Mouse (Mus musculus) hindbrain, embryonic 13.5 days (tissue): ENCODE data around the gene Tcf25. TPM values are rescaled to one million over a fixed set of nuclear protein-coding genes. Genes with fewer than 3 reads are reported as not detected.

ENCODE experiments used
- ATAC-seq: fragments of 200-750 bp; cut with Nextera tagmentation; 2 replicates; pipeline ENCODE4 v1.8.0; 2017; ENCODE audit warnings: moderate TSS enrichment; ENCODE audit not compliant: low FRiP score
- H3K27ac ChIP-seq: fragments of 300-500 bp; sonication (generic); 2 replicates; pipeline ENCODE4 v1.5.1; 2015; ENCODE audit warnings: inconsistent platforms, mild to moderate bottlenecking, moderate library complexity
- H3K27me3 ChIP-seq: fragments of 300-500 bp; sonication (generic); 2 replicates; pipeline ENCODE4 v1.6.1; 2015; ENCODE audit warnings: mild to moderate bottlenecking, inconsistent platforms
- H3K36me3 ChIP-seq: fragments of 300-500 bp; sonication (generic); 2 replicates; pipeline ENCODE4 v1.6.1; 2015; ENCODE audit warnings: mild to moderate bottlenecking, inconsistent platforms
- H3K4me1 ChIP-seq: fragments of 300-500 bp; sonication (generic); replicated peaks from 2 replicates; pipeline ENCODE4 v1.6.1; 2015; ENCODE audit warnings: inconsistent platforms
- H3K4me2 ChIP-seq: fragments of 300-500 bp; sonication (generic); 2 replicates; pipeline ENCODE4 v1.6.1; 2015; ENCODE audit warnings: inconsistent platforms, mild to moderate bottlenecking, moderate library complexity
- H3K4me3 ChIP-seq: fragments of 300-500 bp; sonication (generic); 2 replicates; pipeline ENCODE4 v1.5.1; 2015; ENCODE audit warnings: mild to moderate bottlenecking, inconsistent platforms
- H3K9ac ChIP-seq: fragments of 300-500 bp; sonication (generic); 2 replicates; pipeline ENCODE4 v1.6.1; 2015; ENCODE audit warnings: mild to moderate bottlenecking, inconsistent platforms
- H3K9me3 ChIP-seq: fragments of 300-500 bp; sonication (generic); 2 replicates; pipeline ENCODE4 v1.6.1; 2016; ENCODE audit warnings: inconsistent platforms
- WGBS: fragments of 180-500 bp; shearing (Covaris S2); methylation state at CpG from one replicate; pipeline ENCODE4 v1.1.7; 2015; 5-methylcytosine and 5-hydroxymethylcytosine counted together
- polyA plus RNA-seq: library from polyadenylated mRNA; unstranded; fragments of >200 nt; fragmentation: Nextera tagmentation; extraction: Ambion mirVana; gene quantifications from 2 replicates; pipeline ENCODE4 v1.2.1, GENCODE M21; 2015

The Tcf25 gene
- polyA plus RNA-seq, 1 experiment from 2014 or later = 284 TPM

GRCm38 (mm10) chr8:123352786-123353185 is 20.8 kb upstream of the Tcf25 start:
- Histone ChIP-seq H3K27me3 (no peaks in the 10 kb centered on the region), H3K9me3 (no peaks in the 10 kb centered on the region), H3K27ac (no peak overlapping the region), H3K4me2 (no peak overlapping the region), H3K36me3 (peaks cover 46% of the 10 kb centered on the region), H3K4me3 (no peak overlapping the region), H3K9ac (peak overlapping the region; percentile 35; the same call in 1 of the 2 replicates), H3K4me1 (peaks cover 23% of the 10 kb centered on the region; the same call in 1 of the 2 replicates)
- 51% methylated on average over 13 of the region's 13 CpGs for WGBS
- no peak for ATAC-seq

- no peak for ATAC-seq
- H3K4me1 ChIP-seq = peaks cover 20% of the 10 kb centered on the region; the same call in 1 of the 2 replicates
- H3K27me3 ChIP-seq = no peaks in the 10 kb centered on the region
- no peak overlapping the region for H3K9ac ChIP-seq
- 45% methylated on average over 11 of the region's 11 CpGs for whole genome bisulfite sequencing
- no peak overlapping the region for H3K4me2 ChIP-seq
- H3K9me3 ChIP-seq = no peaks in the 10 kb centered on the region
- no peak overlapping the region for H3K4me3 ChIP-seq
- H3K27ac ChIP-seq = no peak overlapping the region
- peaks cover 45% of the 10 kb centered on the region for H3K36me3 ChIP-seq
Observed at GRCm38 (mm10) chr8:123353216-123353615, 20.3 kb upstream of the Tcf25 start.

GRCm38 (mm10) chr8:123361082-123361739 is 12.3 kb upstream of the Tcf25 start:
- H3K36me3 ChIP-seq = peaks cover 92% of the 10 kb centered on the region
- no peaks in the 10 kb centered on the region for H3K4me1 ChIP-seq
- peak overlapping the region; percentile 78 for H3K27ac ChIP-seq
- no peak overlapping the region for H3K4me3 ChIP-seq
- no peaks in the 10 kb centered on the region for H3K27me3 ChIP-seq
- H3K9me3 ChIP-seq = no peaks in the 10 kb centered on the region
- ATAC-seq = peak; percentile 61; the same call in 1 of the 2 replicates
- 43% methylated on average over 12 of the region's 12 CpGs for WGBS
- H3K4me2 ChIP-seq = no peak overlapping the region
- 0 out of 2 replicates have a peak overlapping the region, but pooled peaks have one; percentile 24 for H3K9ac ChIP-seq

GRCm38 (mm10) chr8:123374239-123374578 is 656 bp downstream of the Tcf25 start:
- WGBS = under 1% methylated on average over 20 of the region's 20 CpGs

GRCm38 (mm10) chr8:123375701-123376100 is 2.1 kb downstream of the Tcf25 start:
- Histone ChIP-seq H3K36me3 (peaks cover 23% of the 10 kb centered on the region), H3K4me3 (no peak overlapping the region; the same call in 1 of the 2 replicates), H3K9me3 (no peaks in the 10 kb centered on the region), H3K4me2 (peak overlapping the region; percentile 31), H3K9ac (peak overlapping the region; percentile 35; the same call in 1 of the 2 replicates), H3K27me3 (no peaks in the 10 kb centered on the region), H3K27ac (peak overlapping the region; percentile 66), H3K4me1 (peaks cover 32% of the 10 kb centered on the region)
- ATAC-seq = no peak
- WGBS = 77% methylated on average over 10 of the region's 10 CpGs

More at GRCm38 (mm10) chr8:123374239-123374578, 656 bp downstream of the Tcf25 start:
- peak overlapping the region; percentile 80 for H3K4me3 ChIP-seq
- H3K4me2 ChIP-seq = peak overlapping the region; percentile 66
- H3K27me3 ChIP-seq = no peaks in the 10 kb centered on the region
- H3K4me1 ChIP-seq = peaks cover 32% of the 10 kb centered on the region
- ATAC-seq = peak; percentile 79
- H3K9ac ChIP-seq = peak overlapping the region; percentile 89
- peak overlapping the region; percentile 97 for H3K27ac ChIP-seq
- H3K36me3 ChIP-seq = peaks cover 35% of the 10 kb centered on the region
- no peaks in the 10 kb centered on the region for H3K9me3 ChIP-seq

- H3K9ac ChIP-seq = 0 out of 2 replicates have a peak overlapping the region, but pooled peaks have one; percentile 35
- H3K4me1 ChIP-seq = peaks cover 32% of the 10 kb centered on the region
- 54% methylated on average over 8 of the region's 8 CpGs for WGBS
- H3K4me3 ChIP-seq = no peak overlapping the region
- H3K36me3 ChIP-seq = peaks cover 27% of the 10 kb centered on the region
- no peaks in the 10 kb centered on the region for H3K9me3 ChIP-seq
- ATAC-seq = no peak
- H3K27me3 ChIP-seq = no peaks in the 10 kb centered on the region
- peak overlapping the region; percentile 66 for H3K27ac ChIP-seq
- peak overlapping the region; percentile 31; the same call in 1 of the 2 replicates for H3K4me2 ChIP-seq
Observed at GRCm38 (mm10) chr8:123376106-123376505, 2.6 kb downstream of the Tcf25 start.

GRCm38 (mm10) chr8:123381711-123382110 is 8.2 kb downstream of the Tcf25 start:
- WGBS = 92% methylated on average over 4 of the region's 4 CpGs
- peaks cover 69% of the 10 kb centered on the region for H3K36me3 ChIP-seq

GRCm38 (mm10) chr8:123382516-123382915 is 9.0 kb downstream of the Tcf25 start:
- no peak for ATAC-seq

More at GRCm38 (mm10) chr8:123381711-123382110, 8.2 kb downstream of the Tcf25 start:
- Histone ChIP-seq H3K4me1 (peaks cover under 1% of the 10 kb centered on the region), H3K9ac (no peak overlapping the region), H3K4me3 (no peak overlapping the region), H3K4me2 (no peak overlapping the region), H3K27me3 (no peaks in the 10 kb centered on the region), H3K27ac (no peak overlapping the region), H3K9me3 (no peaks in the 10 kb centered on the region)
- ATAC-seq = no peak

GRCm38 (mm10) chr8:123384883-123385540 is 11.5 kb downstream of the Tcf25 start:
- Histone ChIP-seq H3K9ac (no peak overlapping the region), H3K36me3 (peaks cover 93% of the 10 kb centered on the region), H3K4me1 (no peaks in the 10 kb centered on the region), H3K27me3 (no peaks in the 10 kb centered on the region), H3K27ac (no peak overlapping the region), H3K4me3 (no peak overlapping the region), H3K9me3 (no peaks in the 10 kb centered on the region), H3K4me2 (no peak overlapping the region)
- 75% methylated on average over 9 of the region's 9 CpGs for WGBS
- no peak for ATAC-seq

More at GRCm38 (mm10) chr8:123382516-123382915, 9.0 kb downstream of the Tcf25 start:
- Histone ChIP-seq H3K9ac (no peak overlapping the region), H3K4me2 (no peak overlapping the region), H3K36me3 (peaks cover 72% of the 10 kb centered on the region), H3K9me3 (no peaks in the 10 kb centered on the region), H3K27ac (no peak overlapping the region), H3K27me3 (no peaks in the 10 kb centered on the region), H3K4me1 (no peaks in the 10 kb centered on the region; the same call in 1 of the 2 replicates), H3K4me3 (no peak overlapping the region)
- WGBS = 91% methylated on average over 8 of the region's 8 CpGs

- ATAC-seq = no peak
- Histone ChIP-seq H3K36me3 (peaks cover 100% of the 10 kb centered on the region), H3K27ac (no peak overlapping the region), H3K27me3 (no peaks in the 10 kb centered on the region), H3K4me2 (no peak overlapping the region), H3K4me1 (no peaks in the 10 kb centered on the region), H3K9ac (no peak overlapping the region), H3K4me3 (no peak overlapping the region), H3K9me3 (no peaks in the 10 kb centered on the region)
- 80% methylated on average over 3 of the region's 3 CpGs for WGBS
Observed at GRCm38 (mm10) chr8:123387041-123387440, 13.5 kb downstream of the Tcf25 start.

GRCm38 (mm10) chr8:123387801-123388200 is 14.2 kb downstream of the Tcf25 start:
- ATAC-seq = no peak
- no peak overlapping the region for H3K27ac ChIP-seq
- H3K4me1 ChIP-seq = no peaks in the 10 kb centered on the region
- WGBS = 95% methylated on average over 8 of the region's 8 CpGs
- no peak overlapping the region for H3K4me2 ChIP-seq
- H3K9ac ChIP-seq = no peak overlapping the region
- peaks cover 100% of the 10 kb centered on the region for H3K36me3 ChIP-seq
- no peaks in the 10 kb centered on the region for H3K27me3 ChIP-seq
- H3K4me3 ChIP-seq = no peak overlapping the region
- H3K9me3 ChIP-seq = no peaks in the 10 kb centered on the region

- no peak overlapping the region for H3K4me2 ChIP-seq
- H3K27me3 ChIP-seq = no peaks in the 10 kb centered on the region
- H3K9ac ChIP-seq = peak overlapping the region; percentile 24; the same call in 1 of the 2 replicates
- no peak overlapping the region for H3K4me3 ChIP-seq
- no peaks in the 10 kb centered on the region for H3K9me3 ChIP-seq
- WGBS = 93% methylated on average over 7 of the region's 7 CpGs
- peaks cover 100% of the 10 kb centered on the region for H3K36me3 ChIP-seq
- no peaks in the 10 kb centered on the region for H3K4me1 ChIP-seq
- no peak overlapping the region for H3K27ac ChIP-seq
- ATAC-seq = no peak
Observed at GRCm38 (mm10) chr8:123389026-123389425, 15.5 kb downstream of the Tcf25 start.
